Mouse (Mus musculus) embryonic facial prominence, embryonic 13.5 days (tissue): ENCODE measurements at regions not wholly inside any gene's neighbourhood (a gene's known extent, or its start where the extent isn't known, plus 50 kb on each side); places are given as distances from the start of the nearest gene placed in this dataset.
"Not testable (repeated sequence)": the region's sequence is repeated elsewhere in the genome, so short reads cannot be mapped to it uniquely, and the experiment has no call there.

Source experiments
- ATAC-seq: fragments of 200-750 bp; cut with Nextera tagmentation; 2 replicates; pipeline ENCODE4 v1.8.0; 2017; ENCODE audit warnings: low read depth; ENCODE audit not compliant: insufficient number of reproducible peaks, insufficient read depth, low FRiP score, low TSS enrichment
- H3K27ac ChIP-seq: fragments of 300-500 bp; sonication (generic); 2 replicates; pipeline ENCODE4 v1.5.1; 2015; ENCODE audit warnings: moderate library complexity, mild to moderate bottlenecking, inconsistent platforms
- H3K27me3 ChIP-seq: fragments of 300-500 bp; sonication (generic); 2 replicates; pipeline ENCODE4 v1.6.1; 2015; ENCODE audit warnings: mild to moderate bottlenecking, inconsistent platforms
- H3K36me3 ChIP-seq: fragments of 300-500 bp; sonication (generic); 2 replicates; pipeline ENCODE4 v1.6.1; 2015; ENCODE audit warnings: mild to moderate bottlenecking, inconsistent platforms
- H3K4me1 ChIP-seq: fragments of 300-500 bp; sonication (generic); 2 replicates; pipeline ENCODE4 v1.6.1; 2015; ENCODE audit warnings: inconsistent platforms
- H3K4me2 ChIP-seq: fragments of 300-500 bp; sonication (generic); 2 replicates; pipeline ENCODE4 v1.6.1; 2015; ENCODE audit warnings: moderate library complexity, mild to moderate bottlenecking, inconsistent platforms
- H3K4me3 ChIP-seq: fragments of 300-500 bp; sonication (generic); 2 replicates; pipeline ENCODE4 v1.5.1; 2015; ENCODE audit warnings: mild to moderate bottlenecking, inconsistent platforms
- H3K9ac ChIP-seq: fragments of 300-500 bp; sonication (generic); 2 replicates; pipeline ENCODE4 v1.6.1; 2015; ENCODE audit warnings: mild to moderate bottlenecking, inconsistent platforms
- H3K9me3 ChIP-seq: fragments of 300-500 bp; sonication (generic); 2 replicates; pipeline ENCODE4 v1.6.1; 2016; ENCODE audit warnings: inconsistent platforms
- WGBS: fragments of 180-500 bp; shearing (Covaris S2); methylation state at CpG from one replicate; pipeline ENCODE4 v1.1.7; 2015; ENCODE audit warnings: mixed read lengths; 5-methylcytosine and 5-hydroxymethylcytosine counted together

- Histone ChIP-seq H3K4me1 (no peaks in the 10 kb centered on the region), H3K9ac (no peak overlapping the region), H3K27me3 (no peaks in the 10 kb centered on the region), H3K4me3 (no peak overlapping the region), H3K4me2 (no peak overlapping the region), H3K9me3 (no peaks in the 10 kb centered on the region), H3K36me3 (no peaks in the 10 kb centered on the region), H3K27ac (no peak overlapping the region)
- WGBS = 32% methylated on average over 3 of the region's 3 CpGs
- ATAC-seq = no peak
These were observed 78.1 kb upstream of the Ehbp1 start for GRCm38 (mm10) chr11:22420003-22420723.

GRCm38 (mm10) chr11:22421762-22422161, 79.7 kb upstream of the Ehbp1 start:
- Histone ChIP-seq H3K4me3 (no peak overlapping the region), H3K9ac (no peak overlapping the region), H3K27me3 (no peaks in the 10 kb centered on the region), H3K27ac (no peak overlapping the region), H3K4me1 (no peaks in the 10 kb centered on the region), H3K4me2 (no peak overlapping the region), H3K36me3 (no peaks in the 10 kb centered on the region), H3K9me3 (no peaks in the 10 kb centered on the region)
- no peak for ATAC-seq
- whole genome bisulfite sequencing = 78% methylated on average over 3 of the region's 3 CpGs

- no peaks in the 10 kb centered on the region for H3K9me3 ChIP-seq
- no peaks in the 10 kb centered on the region for H3K36me3 ChIP-seq
- peak; percentile 62; the same call in 1 of the 2 replicates for ATAC-seq
- H3K4me1 ChIP-seq = no peaks in the 10 kb centered on the region
- no peaks in the 10 kb centered on the region for H3K27me3 ChIP-seq
- H3K9ac ChIP-seq = no peak overlapping the region
- no peak overlapping the region for H3K27ac ChIP-seq
- no peak overlapping the region for H3K4me2 ChIP-seq
- no peak overlapping the region for H3K4me3 ChIP-seq
- 14% methylated on average over 5 of the region's 5 CpGs for WGBS
These were observed 74.6 kb upstream of the Tmem17 start for GRCm38 (mm10) chr11:22437140-22437850.

- Histone ChIP-seq H3K4me1 (no peaks in the 10 kb centered on the region), H3K27me3 (no peaks in the 10 kb centered on the region), H3K9ac (no peak overlapping the region), H3K9me3 (no peaks in the 10 kb centered on the region), H3K4me2 (no peak overlapping the region), H3K27ac (no peak overlapping the region), H3K36me3 (no peaks in the 10 kb centered on the region), H3K4me3 (no peak overlapping the region)
- ATAC-seq = no peak
- WGBS = 78% methylated on average over 5 of the region's 5 CpGs
These were observed 74.1 kb upstream of the Tmem17 start for GRCm38 (mm10) chr11:22437851-22438215.

GRCm38 (mm10) chr11:22438441-22439066, 73.3 kb upstream of the Tmem17 start:
- Histone ChIP-seq H3K9ac (no peak overlapping the region), H3K27ac (no peak overlapping the region), H3K36me3 (no peaks in the 10 kb centered on the region), H3K4me2 (no peak overlapping the region), H3K4me3 (no peak overlapping the region), H3K9me3 (no peaks in the 10 kb centered on the region), H3K4me1 (no peaks in the 10 kb centered on the region), H3K27me3 (no peaks in the 10 kb centered on the region)
- no peak for ATAC-seq
- 75% methylated on average over 2 of the region's 2 CpGs for WGBS

GRCm38 (mm10) chr11:22440521-22440920, 71.4 kb upstream of the Tmem17 start:
- no peaks in the 10 kb centered on the region for H3K36me3 ChIP-seq
- H3K9ac ChIP-seq = no peak overlapping the region
- no peak overlapping the region for H3K4me2 ChIP-seq
- ATAC-seq = no peak
- H3K27me3 ChIP-seq = no peaks in the 10 kb centered on the region
- H3K9me3 ChIP-seq = no peaks in the 10 kb centered on the region
- H3K4me1 ChIP-seq = no peaks in the 10 kb centered on the region
- H3K27ac ChIP-seq = no peak overlapping the region
- 65% methylated on average over 2 of the region's 2 CpGs for WGBS
- H3K4me3 ChIP-seq = no peak overlapping the region

DNA sequence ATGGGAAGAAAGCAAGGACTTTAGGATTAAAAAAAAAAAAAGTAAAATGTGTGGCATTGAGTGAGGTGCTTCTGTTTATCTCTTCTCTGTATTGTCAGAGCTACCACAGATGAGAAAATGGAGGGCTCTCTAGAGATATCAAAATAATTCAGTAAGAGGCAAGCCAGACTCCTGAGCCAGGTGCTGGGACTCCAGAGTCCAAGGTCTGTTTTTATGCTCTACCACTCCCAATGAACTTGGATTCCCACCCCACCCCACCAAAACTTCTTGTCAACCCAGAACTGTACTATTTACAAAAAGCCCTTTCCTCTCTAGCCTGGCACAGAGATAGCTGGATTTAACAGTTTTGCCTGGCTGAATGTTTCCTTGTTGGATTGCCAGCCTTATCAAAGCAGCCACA, 58.7 kb upstream of the Tmem17 start:
- H3K4me2 ChIP-seq = no peak overlapping the region
- no peaks in the 10 kb centered on the region for H3K9me3 ChIP-seq
- no peaks in the 10 kb centered on the region for H3K4me1 ChIP-seq
- H3K4me3 ChIP-seq = no peak overlapping the region
- H3K27ac ChIP-seq = no peak overlapping the region
- no peak overlapping the region for H3K9ac ChIP-seq
- H3K27me3 ChIP-seq = no peaks in the 10 kb centered on the region
- no peak for ATAC-seq
- no peaks in the 10 kb centered on the region for H3K36me3 ChIP-seq

- no peaks in the 10 kb centered on the region for H3K36me3 ChIP-seq
- no peak overlapping the region for H3K27ac ChIP-seq
- H3K27me3 ChIP-seq = no peaks in the 10 kb centered on the region
- H3K4me3 ChIP-seq = no peak overlapping the region
- no peak for ATAC-seq
- H3K4me1 ChIP-seq = no peaks in the 10 kb centered on the region
- H3K9ac ChIP-seq = no peak overlapping the region
- H3K4me2 ChIP-seq = no peak overlapping the region
- H3K9me3 ChIP-seq = no peaks in the 10 kb centered on the region
- 94% methylated on average over 9 of the region's 9 CpGs for WGBS
These were observed 55.6 kb upstream of the Tmem17 start for GRCm38 (mm10) chr11:22456286-22456685.

GRCm38 (mm10) chr11:22457220-22457619, 54.7 kb upstream of the Tmem17 start:
- H3K4me1 ChIP-seq = no peaks in the 10 kb centered on the region
- 88% methylated on average over 2 of the region's 2 CpGs for WGBS
- no peaks in the 10 kb centered on the region for H3K27me3 ChIP-seq
- H3K4me3 ChIP-seq = no peak overlapping the region
- no peaks in the 10 kb centered on the region for H3K36me3 ChIP-seq
- no peak for ATAC-seq
- H3K27ac ChIP-seq = no peak overlapping the region
- no peak overlapping the region for H3K9ac ChIP-seq
- no peak overlapping the region for H3K4me2 ChIP-seq
- no peaks in the 10 kb centered on the region for H3K9me3 ChIP-seq

- no peak for ATAC-seq
- H3K4me3 ChIP-seq = no peak overlapping the region
- no peaks in the 10 kb centered on the region for H3K9me3 ChIP-seq
- 77% methylated on average over 5 of the region's 5 CpGs for WGBS
- no peak overlapping the region for H3K9ac ChIP-seq
- H3K4me1 ChIP-seq = no peaks in the 10 kb centered on the region
- no peaks in the 10 kb centered on the region for H3K36me3 ChIP-seq
- H3K27me3 ChIP-seq = no peaks in the 10 kb centered on the region
- no peak overlapping the region for H3K4me2 ChIP-seq
- no peak overlapping the region for H3K27ac ChIP-seq
These were observed 52.8 kb upstream of the Tmem17 start for GRCm38 (mm10) chr11:22458951-22459703.

DNA sequence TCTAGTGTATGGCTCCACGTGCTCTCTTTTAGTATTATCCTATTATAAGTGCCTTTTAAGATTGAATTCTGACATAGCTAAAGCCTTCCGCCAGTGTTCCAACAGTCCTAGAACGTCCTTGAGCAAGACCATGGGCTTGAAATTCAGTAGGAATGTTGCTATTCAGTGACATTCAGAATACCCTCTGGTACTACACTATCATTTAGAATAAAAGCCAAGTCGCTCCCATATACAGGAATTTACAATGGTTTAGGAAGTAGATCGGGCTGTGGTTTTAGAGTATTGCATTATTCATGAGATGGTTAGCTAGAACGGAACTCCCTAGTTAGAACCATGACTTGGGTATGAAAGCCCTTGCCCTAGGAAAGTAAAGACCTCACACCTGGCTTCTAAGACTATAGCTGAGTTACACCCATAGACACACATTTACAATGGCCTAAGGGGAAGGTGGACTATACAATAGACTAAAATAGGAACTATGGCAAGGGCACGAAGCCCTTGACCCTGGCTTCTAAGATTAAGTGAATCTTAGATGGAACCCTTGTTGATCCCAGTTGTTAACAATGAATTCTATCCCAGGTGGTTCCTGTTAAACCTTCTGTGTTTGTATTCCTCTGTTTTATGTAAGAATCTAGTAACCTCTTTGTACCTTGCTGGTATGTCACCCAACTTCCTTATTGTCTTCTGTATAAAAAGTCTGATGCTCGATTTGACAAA, 50.7 kb upstream of the Tmem17 start:
- 77% methylated on average over 8 of the region's 8 CpGs for WGBS
- not testable (repeated sequence) for H3K27ac ChIP-seq, H3K4me1 ChIP-seq, H3K9me3 ChIP-seq, H3K4me3 ChIP-seq, ATAC-seq, H3K4me2 ChIP-seq, H3K27me3 ChIP-seq, H3K9ac ChIP-seq, H3K36me3 ChIP-seq
